Mouse (Mus musculus): ENCODE measurements around the gene Clpb. TPM values are rescaled to one million over a fixed set of nuclear protein-coding genes. Genes with fewer than 3 reads are reported as not detected.

Gene Clpb
- total RNA-seq, 2 experiments from 2014 or later = 76.3 to 88.0 TPM

GRCm38 (mm10) chr7:101673497-101673896 lies 10.1 kb downstream of the Clpb start:
- peak; percentile 60 to 70 for DNase-seq

GRCm38 (mm10) chr7:101676033-101676761 lies 12.8 kb downstream of the Clpb start:
- DNase-seq = peak; percentile 46 to 54

- no peak for DNase-seq
Observed at GRCm38 (mm10) chr7:101676762-101677308, 13.4 kb downstream of the Clpb start.

GRCm38 (mm10) chr7:101679591-101679990 lies 16.2 kb downstream of the Clpb start:
- DNase-seq = peak; percentile 79 to 85

GRCm38 (mm10) chr7:101680961-101681360 lies 17.5 kb downstream of the Clpb start:
- DNase-seq = peak in 1 of 2 experiments; percentile 30

GRCm38 (mm10) chr7:101681565-101682071 lies 18.2 kb downstream of the Clpb start:
- no peak for DNase-seq

- no peak for DNase-seq
Observed at GRCm38 (mm10) chr7:101682886-101683285, 19.5 kb downstream of the Clpb start.

GRCm38 (mm10) chr7:101683976-101684630 lies 20.7 kb downstream of the Clpb start:
- DNase-seq = no peak

- DNase-seq = no peak
Observed at GRCm38 (mm10) chr7:101684671-101685070, 21.2 kb downstream of the Clpb start.

- DNase-seq = no peak
Observed at GRCm38 (mm10) chr7:101687144-101687543, 23.7 kb downstream of the Clpb start.

GRCm38 (mm10) chr7:101690471-101690870 lies 27.0 kb downstream of the Clpb start:
- no peak for DNase-seq

GRCm38 (mm10) chr7:101691863-101692262 lies 28.4 kb downstream of the Clpb start:
- no peak for DNase-seq

GRCm38 (mm10) chr7:101692446-101692845 lies 29.0 kb downstream of the Clpb start:
- DNase-seq = no peak

GRCm38 (mm10) chr7:101695483-101695882 lies 32.0 kb downstream of the Clpb start:
- DNase-seq = no peak

GRCm38 (mm10) chr7:101696931-101697723 lies 33.7 kb downstream of the Clpb start:
- DNase-seq = no peak

- no peak for DNase-seq
Observed at GRCm38 (mm10) chr7:101700296-101700695, 36.9 kb downstream of the Clpb start.

GRCm38 (mm10) chr7:101702706-101703105 lies 39.3 kb downstream of the Clpb start:
- DNase-seq = no peak

- DNase-seq = no peak
Observed at GRCm38 (mm10) chr7:101709586-101709985, 46.2 kb downstream of the Clpb start.

- DNase-seq = no peak
Observed at GRCm38 (mm10) chr7:101710236-101710635, 46.8 kb downstream of the Clpb start.

- DNase-seq = no peak
Observed at GRCm38 (mm10) chr7:101713828-101714400, 50.5 kb downstream of the Clpb start.

- DNase-seq = no peak
Observed at GRCm38 (mm10) chr7:101715041-101715551, 51.7 kb downstream of the Clpb start.

- DNase-seq = no peak
Observed at GRCm38 (mm10) chr7:101720356-101720755, 56.9 kb downstream of the Clpb start.
